In the genomic region with DNA sequence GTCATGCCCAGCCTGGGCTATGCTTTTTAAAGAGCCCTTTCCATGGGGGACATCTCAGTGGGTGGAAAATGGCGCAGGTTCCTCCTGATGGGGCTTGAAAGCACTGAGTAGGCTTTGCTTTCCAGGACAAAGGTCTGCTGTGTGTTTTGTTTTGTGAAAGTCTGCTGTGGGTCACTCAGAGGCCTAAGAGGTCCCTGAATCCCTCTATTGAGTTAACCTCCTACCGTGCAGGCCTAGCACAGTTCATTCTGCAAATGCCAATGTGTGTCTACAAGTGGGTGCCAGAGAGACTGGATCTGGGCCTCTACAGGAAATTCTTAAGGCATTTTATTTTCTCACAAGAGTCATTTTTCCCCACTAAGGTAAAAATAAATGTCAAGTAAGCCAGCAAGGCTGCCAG, we compare ENCODE assay signal across 12 mouse cellular contexts.
A peak's percentile ranks its signal among the peaks of the same experiment; 100 is the strongest.
DNase-seq lines count a peak whose midpoint lies in the region; ATAC-seq and TF ChIP-seq lines count a peak whose summit lies in the region.
"Had no signal": no experiment of that assay in that cellular context is flagged by ENCODE, and none has a peak within 500 bp of the region (broad histone marks: within the 10 kb centered on the region; RNA-seq: fewer than 3 reads in every experiment).

No protein-coding gene starts in this region.

- no peak for TF ChIP-seq POLR2A in lung, adult 2 months (IDR thresholded peaks at IDR 0.05; ENCODE audit: borderline replicate concordance, extremely low read depth, low read depth, low read length)

- H3K36me3 ChIP-seq in heart, embryonic 12.5 days, result peaks cover 38% of the 10 kb centered on the region
- 0 out of 2 replicates have a peak, but pooled peaks cover 3% of the 10 kb centered on the region for H3K36me3 ChIP-seq in lung, postnatal 0 days (ENCODE audit: insufficient read depth, low read length)
- H3K36me3 ChIP-seq in liver, embryonic 13.5 days, result peaks cover 78% of the 10 kb centered on the region

- ATAC-seq in heart, embryonic 12.5 days (ENCODE audit: insufficient number of reproducible peaks, low FRiP score), result no peak
- 0 out of 2 replicates have a peak, but pooled peaks have one; percentile 49 for ATAC-seq in lung, postnatal 0 days
- ATAC-seq in liver, embryonic 13.5 days (ENCODE audit: low read depth), result no peak
- ATAC-seq: CD4-positive, CD25-positive, alpha-beta regulatory T cell, adult 4 months had no signal

- TF ChIP-seq EP300 in lung, postnatal 0 days (IDR thresholded peaks at IDR 0.05), result no peak

- WGBS in heart, embryonic 12.5 days, result 68% methylated on average over 2 of the region's 2 CpGs
- WGBS in lung, postnatal 0 days, result 60% methylated on average over 2 of the region's 2 CpGs
- 68% methylated on average over 2 of the region's 2 CpGs for WGBS in lung, adult 2 months
- 92% methylated on average over 2 of the region's 2 CpGs for whole genome bisulfite sequencing in liver, embryonic 13.5 days (ENCODE audit: insufficient replicate concordance)

- peak overlapping the region; percentile 31; the same call in 1 of the 2 replicates for H3K27ac ChIP-seq in heart, embryonic 12.5 days (ENCODE audit: poor library complexity, severe bottlenecking)
- peak overlapping the region; percentile 65 for H3K27ac ChIP-seq in lung, postnatal 0 days (ENCODE audit: low read length)
- peak overlapping the region; percentile 71 for H3K27ac ChIP-seq in liver, embryonic 13.5 days
- H3K27ac ChIP-seq: embryonic facial prominence, embryonic 15.5 days; kidney, postnatal 0 days; liver, embryonic 14.5 days had no signal

- DNase-seq in heart, postnatal 25 days (ENCODE audit: low spot score), result no peak
- DNase-seq in lung, postnatal 0 days (ENCODE audit: low spot score), result no peak
- no peak for DNase-seq in lung, adult 2 months
- peak; percentile 74 for DNase-seq in fibroblast of lung, adult 2 months (ENCODE audit: low read depth)
- DNase-seq in liver, embryonic 13.5 days, result no peak
- DNase-seq in cerebellum, adult 11 months, result no peak
- DNase-seq: cerebellum, postnatal 36 days had no signal

- no peak overlapping the region for H3K4me2 ChIP-seq in heart, embryonic 12.5 days
- no peak overlapping the region for H3K4me2 ChIP-seq in lung, postnatal 0 days (replicated peaks; ENCODE audit: low read depth, low read length)
- no peak overlapping the region for H3K4me2 ChIP-seq in liver, embryonic 13.5 days
- H3K4me2 ChIP-seq: embryonic facial prominence, embryonic 15.5 days had no signal

- no peaks in the 10 kb centered on the region for H3K27me3 ChIP-seq in heart, embryonic 12.5 days (replicated peaks)
- no peaks in the 10 kb centered on the region for H3K27me3 ChIP-seq in lung, postnatal 0 days (replicated peaks; ENCODE audit: insufficient read depth, low read length)
- H3K27me3 ChIP-seq in liver, embryonic 13.5 days, result 0 out of 2 replicates have a peak, but pooled peaks cover 3% of the 10 kb centered on the region
- H3K27me3 ChIP-seq: embryonic facial prominence, embryonic 15.5 days had no signal

- TF ChIP-seq CTCF in lung, postnatal 0 days (IDR thresholded peaks at IDR 0.05), result no peak
- TF ChIP-seq CTCF in lung, adult 2 months (IDR thresholded peaks at IDR 0.05; ENCODE audit: insufficient read depth, low read length), result no peak

- H3K4me1 ChIP-seq in heart, embryonic 12.5 days (replicated peaks), result peaks cover 32% of the 10 kb centered on the region
- H3K4me1 ChIP-seq in lung, postnatal 0 days (ENCODE audit: insufficient read depth, low read depth, low read length), result peaks cover 8% of the 10 kb centered on the region; the same call in 1 of the 2 replicates
- peaks cover 8% of the 10 kb centered on the region; the same call in 1 of the 2 replicates for H3K4me1 ChIP-seq in lung, adult 2 months (ENCODE audit: control insufficient read depth, insufficient read depth, low read length)
- peaks cover 62% of the 10 kb centered on the region for H3K4me1 ChIP-seq in liver, embryonic 13.5 days (replicated peaks)

- H3K9ac ChIP-seq in heart, embryonic 12.5 days, result no peak overlapping the region
- no peak overlapping the region for H3K9ac ChIP-seq in lung, postnatal 0 days (replicated peaks; ENCODE audit: low read depth)
- no peak overlapping the region for H3K9ac ChIP-seq in liver, embryonic 13.5 days
- H3K9ac ChIP-seq: embryonic facial prominence, embryonic 15.5 days; liver, embryonic 14.5 days had no signal

- intact Hi-C loops in heart, postnatal 25 days (cut with DNase I), result no loop called here

- H3K9me3 ChIP-seq in heart, embryonic 12.5 days (replicated peaks), result no peaks in the 10 kb centered on the region
- no peaks in the 10 kb centered on the region for H3K9me3 ChIP-seq in lung, postnatal 0 days (ENCODE audit: low read length)
- H3K9me3 ChIP-seq in liver, embryonic 13.5 days (replicated peaks), result no peaks in the 10 kb centered on the region
- H3K9me3 ChIP-seq: embryonic facial prominence, embryonic 15.5 days had no signal

- no peak overlapping the region for H3K4me3 ChIP-seq in heart, embryonic 12.5 days
- H3K4me3 ChIP-seq in lung, postnatal 0 days (ENCODE audit: low read depth, low read length), result no peak overlapping the region
- H3K4me3 ChIP-seq in lung, adult 2 months (replicated peaks; ENCODE audit: extremely low read depth, low read depth, low read length), result no peak overlapping the region
- no peak overlapping the region for H3K4me3 ChIP-seq in liver, embryonic 13.5 days (replicated peaks)
- H3K4me3 ChIP-seq: embryonic facial prominence, embryonic 15.5 days had no signal
